Mouse (Mus musculus): ENCODE measurements around the gene Crybb2.

Gene Crybb2

GRCm38 (mm10) chr5:113090750-113091149 lies 20.8 kb upstream of the Crybb2 start:
- DNase-seq (ENCODE audit: extremely low read depth, low read depth, low spot score) = no peak

- DNase-seq (ENCODE audit: extremely low read depth, low read depth, low spot score) = no peak
Measured at GRCm38 (mm10) chr5:113090077-113090690, 20.3 kb upstream of the Crybb2 start.

GRCm38 (mm10) chr5:113087465-113087864 lies 17.5 kb upstream of the Crybb2 start:
- DNase-seq (ENCODE audit: extremely low read depth, low read depth, low spot score) = no peak

GRCm38 (mm10) chr5:113086990-113087389 lies 17.1 kb upstream of the Crybb2 start:
- DNase-seq (ENCODE audit: extremely low read depth, low read depth, low spot score) = no peak

- DNase-seq (ENCODE audit: extremely low read depth, low read depth, low spot score) = no peak
Measured at GRCm38 (mm10) chr5:113086439-113086838, 16.5 kb upstream of the Crybb2 start.

GRCm38 (mm10) chr5:113085931-113086330 lies 16.0 kb upstream of the Crybb2 start:
- DNase-seq (ENCODE audit: extremely low read depth, low read depth, low spot score) = no peak

- no peak for DNase-seq (ENCODE audit: extremely low read depth, low read depth, low spot score)
Measured at GRCm38 (mm10) chr5:113084309-113084708, 14.4 kb upstream of the Crybb2 start.

GRCm38 (mm10) chr5:113082356-113083168 lies 12.6 kb upstream of the Crybb2 start:
- DNase-seq (ENCODE audit: extremely low read depth, low read depth, low spot score) = no peak

- DNase-seq (ENCODE audit: extremely low read depth, low read depth, low spot score) = no peak
Measured at GRCm38 (mm10) chr5:113081439-113081838, 11.5 kb upstream of the Crybb2 start, which contains the start of gene Crybb3. Crybb3 (minus strand) TSS chr5:113081584.

GRCm38 (mm10) chr5:113081020-113081419 lies 11.1 kb upstream of the Crybb2 start:
- no peak for DNase-seq (ENCODE audit: extremely low read depth, low read depth, low spot score)

- no peak for DNase-seq (ENCODE audit: extremely low read depth, low read depth, low spot score)
Measured at GRCm38 (mm10) chr5:113079783-113080182, 9.9 kb upstream of the Crybb2 start.

GRCm38 (mm10) chr5:113078686-113079085 lies 8.8 kb upstream of the Crybb2 start:
- DNase-seq (ENCODE audit: extremely low read depth, low read depth, low spot score) = no peak

GRCm38 (mm10) chr5:113054308-113054707 lies 15.6 kb downstream of the Crybb2 start:
- DNase-seq (ENCODE audit: extremely low read depth, low read depth, low spot score) = no peak

GRCm38 (mm10) chr5:113050581-113051185 lies 19.2 kb downstream of the Crybb2 start:
- no peak for DNase-seq (ENCODE audit: extremely low read depth, low read depth, low spot score)

- DNase-seq (ENCODE audit: extremely low read depth, low read depth, low spot score) = no peak
Measured at GRCm38 (mm10) chr5:113049876-113050275, 20.0 kb downstream of the Crybb2 start.

- DNase-seq (ENCODE audit: extremely low read depth, low read depth, low spot score) = no peak
Measured at GRCm38 (mm10) chr5:113045511-113046273, 24.2 kb downstream of the Crybb2 start.

GRCm38 (mm10) chr5:113043531-113043930 lies 26.4 kb downstream of the Crybb2 start:
- DNase-seq (ENCODE audit: extremely low read depth, low read depth, low spot score) = no peak

- peak; percentile 18 for DNase-seq (ENCODE audit: extremely low read depth, low read depth, low spot score)
Measured at GRCm38 (mm10) chr5:113041567-113042071, 28.3 kb downstream of the Crybb2 start.

GRCm38 (mm10) chr5:113040776-113041175 lies 29.1 kb downstream of the Crybb2 start:
- DNase-seq (ENCODE audit: extremely low read depth, low read depth, low spot score) = no peak

GRCm38 (mm10) chr5:113038601-113039000 lies 31.3 kb downstream of the Crybb2 start:
- no peak for DNase-seq (ENCODE audit: extremely low read depth, low read depth, low spot score)
